In genomic region chr8:118866332-118866731, GRCm38 (mm10) we compare ENCODE assay signal across 19 mouse cellular contexts.
DNase-seq lines count a peak whose midpoint lies in the region; ATAC-seq and TF ChIP-seq lines count a peak whose summit lies in the region.
"Had no signal": no experiment of that assay in that cellular context is flagged by ENCODE, and none has a peak within 500 bp of the region (broad histone marks: within the 10 kb centered on the region; RNA-seq: fewer than 3 reads in every experiment).

No protein-coding gene starts in this region.

- no peaks in the 10 kb centered on the region for H3K9me3 ChIP-seq in hindbrain, embryonic 11.5 days (ENCODE audit: control insufficient read depth, low read length)
- no peaks in the 10 kb centered on the region for H3K9me3 ChIP-seq in hindbrain, embryonic 14.5 days (ENCODE audit: control insufficient read depth, low read length)
- no peaks in the 10 kb centered on the region for H3K9me3 ChIP-seq in limb, embryonic 11.5 days (ENCODE audit: control insufficient read depth, low read length)
- no peaks in the 10 kb centered on the region for H3K9me3 ChIP-seq in limb, embryonic 10.5 days (replicated peaks)
- H3K9me3 ChIP-seq: forebrain, embryonic 10.5 days; heart, embryonic 12.5 days; hindbrain, embryonic 13.5 days had no signal

- no peaks in the 10 kb centered on the region for H3K4me1 ChIP-seq in hindbrain, embryonic 11.5 days (replicated peaks; ENCODE audit: control insufficient read depth, insufficient read depth, low read length)
- no peaks in the 10 kb centered on the region for H3K4me1 ChIP-seq in hindbrain, embryonic 14.5 days (replicated peaks; ENCODE audit: control insufficient read depth, insufficient read depth, low read length)
- no peaks in the 10 kb centered on the region for H3K4me1 ChIP-seq in limb, embryonic 11.5 days (ENCODE audit: control insufficient read depth, insufficient read depth, low read length)
- H3K4me1 ChIP-seq in limb, embryonic 10.5 days, result peaks cover 18% of the 10 kb centered on the region

- no peaks in the 10 kb centered on the region for H3K36me3 ChIP-seq in hindbrain, embryonic 11.5 days (ENCODE audit: control insufficient read depth, insufficient read depth, low read length)
- H3K36me3 ChIP-seq in hindbrain, embryonic 14.5 days (replicated peaks; ENCODE audit: control insufficient read depth, insufficient read depth), result no peaks in the 10 kb centered on the region
- H3K36me3 ChIP-seq in limb, embryonic 11.5 days (ENCODE audit: control insufficient read depth, insufficient read depth, low read length), result no peaks in the 10 kb centered on the region
- H3K36me3 ChIP-seq in limb, embryonic 10.5 days, result no peaks in the 10 kb centered on the region
- H3K36me3 ChIP-seq in myocyte (ENCODE audit: control insufficient read depth, insufficient read depth), result no peaks in the 10 kb centered on the region
- H3K36me3 ChIP-seq: forebrain, embryonic 10.5 days; heart, embryonic 12.5 days; hindbrain, embryonic 13.5 days had no signal

- no peak overlapping the region for H3ac ChIP-seq in myocyte (ENCODE audit: control insufficient read depth, insufficient read length)

- H3K27me3 ChIP-seq in hindbrain, embryonic 11.5 days (ENCODE audit: control insufficient read depth, insufficient read depth, low read length), result no peaks in the 10 kb centered on the region
- no peaks in the 10 kb centered on the region for H3K27me3 ChIP-seq in hindbrain, embryonic 14.5 days (ENCODE audit: control insufficient read depth, insufficient read depth, low read length)
- H3K27me3 ChIP-seq in limb, embryonic 11.5 days (ENCODE audit: control insufficient read depth, insufficient read depth, low read length), result no peaks in the 10 kb centered on the region
- no peaks in the 10 kb centered on the region for H3K27me3 ChIP-seq in limb, embryonic 10.5 days (ENCODE audit: low read depth, poor library complexity, severe bottlenecking)
- no peaks in the 10 kb centered on the region for H3K27me3 ChIP-seq in myocyte (ENCODE audit: control insufficient read depth, insufficient read depth, insufficient read length)
- H3K27me3 ChIP-seq: heart, embryonic 12.5 days; hindbrain, embryonic 13.5 days had no signal

- H3K27ac ChIP-seq in hindbrain, embryonic 11.5 days (ENCODE audit: low read depth, low read length), result no peak overlapping the region
- no peak overlapping the region for H3K27ac ChIP-seq in hindbrain, embryonic 14.5 days
- H3K27ac ChIP-seq in limb, embryonic 11.5 days (replicated peaks; ENCODE audit: low read depth, low read length), result no peak overlapping the region
- no peak overlapping the region for H3K27ac ChIP-seq in limb, embryonic 10.5 days
- H3K27ac ChIP-seq: forebrain, embryonic 10.5 days; hindbrain, embryonic 13.5 days had no signal

- no peak for ATAC-seq in hindbrain, embryonic 11.5 days (ENCODE audit: low FRiP score)
- no peak for ATAC-seq in hindbrain, embryonic 14.5 days (ENCODE audit: low FRiP score)
- 0 out of 2 replicates have a peak, but pooled peaks have one; percentile 21 for ATAC-seq in limb, embryonic 11.5 days (ENCODE audit: insufficient number of reproducible peaks, low FRiP score, low TSS enrichment, low read depth)
- ATAC-seq: lung, postnatal 0 days had no signal

- no peak overlapping the region for H3K4me3 ChIP-seq in hindbrain, embryonic 11.5 days (ENCODE audit: low read depth, low read length)
- H3K4me3 ChIP-seq in hindbrain, embryonic 14.5 days (replicated peaks; ENCODE audit: low read length), result no peak overlapping the region
- no peak overlapping the region for H3K4me3 ChIP-seq in limb, embryonic 11.5 days (ENCODE audit: low read depth, low read length)
- no peak overlapping the region for H3K4me3 ChIP-seq in limb, embryonic 10.5 days
- H3K4me3 ChIP-seq in myocyte, result no peak overlapping the region
- H3K4me3 ChIP-seq: forebrain, embryonic 10.5 days; heart, embryonic 12.5 days; hindbrain, embryonic 13.5 days had no signal

- no peaks in the 10 kb centered on the region for H3K79me2 ChIP-seq in myocyte (ENCODE audit: control insufficient read depth, insufficient read depth)

- no peak for TF ChIP-seq POLR2A in myocyte (IDR thresholded peaks at IDR 0.05; ENCODE audit: insufficient read length, low read depth)

- H3K4me2 ChIP-seq in hindbrain, embryonic 11.5 days (replicated peaks; ENCODE audit: low read depth, low read length), result no peak overlapping the region
- no peak overlapping the region for H3K4me2 ChIP-seq in hindbrain, embryonic 14.5 days (replicated peaks)
- H3K4me2 ChIP-seq in limb, embryonic 11.5 days (ENCODE audit: low read depth, severe bottlenecking), result no peak overlapping the region
- no peak overlapping the region for H3K4me2 ChIP-seq in myocyte (ENCODE audit: low read depth)
- H3K4me2 ChIP-seq: heart, embryonic 12.5 days; hindbrain, embryonic 13.5 days; midbrain, embryonic 11.5 days had no signal

- peak; percentile 44 to 72 for DNase-seq in cerebellum, postnatal 14 days
- no peak for DNase-seq in cerebellum, postnatal 36 days
- peak; percentile 19 for DNase-seq in hindbrain, embryonic 11.5 days (ENCODE audit: low spot score)
- no peak for DNase-seq in hindbrain, embryonic 14.5 days (ENCODE audit: low spot score)
- DNase-seq in limb, embryonic 11.5 days (ENCODE audit: low spot score), result no peak
- no peak for DNase-seq in limb, embryonic 10.5 days (ENCODE audit: low spot score)
- no peak for DNase-seq in ovary, postnatal 36 days (ENCODE audit: low spot score)
- DNase-seq: adrenal gland, postnatal 25 days; cerebellum, adult 18-20 months; heart, adult 11 months; heart, postnatal 14 days; kidney, adult 2 months; layer of hippocampus, adult 9-11 months had no signal

- WGBS in hindbrain, embryonic 11.5 days, result 81% methylated on average over 6 of the region's 6 CpGs
- WGBS in hindbrain, embryonic 14.5 days, result 70% methylated on average over 6 of the region's 6 CpGs
- 79% methylated on average over 6 of the region's 6 CpGs for WGBS in limb, embryonic 11.5 days
- WGBS in limb, embryonic 10.5 days, result 88% methylated on average over 6 of the region's 6 CpGs

- no peak overlapping the region for H3K9ac ChIP-seq in hindbrain, embryonic 11.5 days (ENCODE audit: low read depth, low read length)
- no peak overlapping the region for H3K9ac ChIP-seq in hindbrain, embryonic 14.5 days
- no peak overlapping the region for H3K9ac ChIP-seq in limb, embryonic 11.5 days (ENCODE audit: low read length)
- H3K9ac ChIP-seq: heart, embryonic 12.5 days; hindbrain, embryonic 13.5 days had no signal

TF ChIP-seq in myocyte, 11 proteins besides CTCF, POLR2A, EP300 and RAD21:
- no peak for TF ChIP-seq USF1 (IDR thresholded peaks at IDR 0.05; ENCODE audit: low read depth)
- TF ChIP-seq TCF3 (IDR thresholded peaks at IDR 0.05; ENCODE audit: insufficient read length, low read depth), result no peak
- no peak for TF ChIP-seq POLR2AphosphoS2 (IDR thresholded peaks at IDR 0.05; ENCODE audit: insufficient read length, low read depth)
- TF ChIP-seq MYOD1 (IDR thresholded peaks at IDR 0.05; ENCODE audit: control insufficient read depth in 1 of 3, insufficient read length in 2 of 3, low read depth in 2 of 3), result peak in 2 of 3 experiments; percentile 59 to 86
- TF ChIP-seq REST (IDR thresholded peaks at IDR 0.05; ENCODE audit: insufficient read depth, insufficient read length), result no peak
- TF ChIP-seq TCF12 (IDR thresholded peaks at IDR 0.05; ENCODE audit: insufficient read depth, poor library complexity, severe bottlenecking), result no peak
- TF ChIP-seq SRF (IDR thresholded peaks at IDR 0.05; ENCODE audit: control insufficient read depth, insufficient read length, low read depth), result no peak
- no peak for TF ChIP-seq MAX (IDR thresholded peaks at IDR 0.05; ENCODE audit: low read depth)
- no peak for TF ChIP-seq E2F4 (IDR thresholded peaks at IDR 0.05; ENCODE audit: insufficient read depth)
- TF ChIP-seq CEBPB (IDR thresholded peaks at IDR 0.05; ENCODE audit: insufficient read depth, poor library complexity, severe bottlenecking), result no peak
- TF ChIP-seq MYOG (IDR thresholded peaks at IDR 0.05; ENCODE audit: control insufficient read depth in 1 of 3, insufficient read depth in 1 of 3, insufficient read length in 2 of 3, low read depth in 2 of 3), result peak in 1 of 3 experiments; percentile 29

Comparison
In these comparisons a context has a peak if more than half of its experiments do, and no peak if none do; other contexts are left out.
1. DNase-seq: peak in cerebellum, postnatal 14 days (2 of 2) and hindbrain, embryonic 11.5 days (single experiment); none in cerebellum, postnatal 36 days (0 of 2), hindbrain, embryonic 14.5 days (single experiment), limb, embryonic 11.5 days (single experiment), limb, embryonic 10.5 days (single experiment) and ovary, postnatal 36 days (single experiment).